Mouse (Mus musculus) spleen, postnatal 10 days (tissue): ENCODE results near the gene Moap1.

ENCODE experiments used
- DNase-seq, 2 experiments: peaks; one replicate each; pipeline ENCODE4 v3.0.0; 2021 to 2022; ENCODE audit warnings: low spot score in 2 of 2

Gene Moap1

GRCm38 (mm10) chr12:102742056-102742455 lies 1.4 kb downstream of the Moap1 start:
- DNase-seq = no peak

- no peak for DNase-seq
Observed at GRCm38 (mm10) chr12:102740285-102740684, 3.2 kb downstream of the Moap1 start.

GRCm38 (mm10) chr12:102739096-102739495 lies 4.4 kb downstream of the Moap1 start:
- DNase-seq = no peak

GRCm38 (mm10) chr12:102733381-102733780 lies 10.1 kb downstream of the Moap1 start:
- DNase-seq = peak; percentile 47 to 82

- no peak for DNase-seq
Observed at GRCm38 (mm10) chr12:102730798-102731619, 12.5 kb downstream of the Moap1 start.

- peak in 1 of 2 experiments; percentile 64 for DNase-seq
Observed at GRCm38 (mm10) chr12:102729855-102730797, 13.3 kb downstream of the Moap1 start.

- no peak for DNase-seq
Observed at GRCm38 (mm10) chr12:102725761-102726175, 17.7 kb downstream of the Moap1 start.

GRCm38 (mm10) chr12:102725146-102725545 lies 18.3 kb downstream of the Moap1 start:
- no peak for DNase-seq

GRCm38 (mm10) chr12:102723861-102724260 lies 19.6 kb downstream of the Moap1 start:
- no peak for DNase-seq

GRCm38 (mm10) chr12:102722966-102723365 lies 20.5 kb downstream of the Moap1 start:
- no peak for DNase-seq

- no peak for DNase-seq
Observed at GRCm38 (mm10) chr12:102722451-102722850, 21.0 kb downstream of the Moap1 start.

- peak in 1 of 2 experiments; percentile 57 for DNase-seq
Observed at GRCm38 (mm10) chr12:102719552-102720315, 23.7 kb downstream of the Moap1 start.

GRCm38 (mm10) chr12:102714654-102715395 lies 28.6 kb downstream of the Moap1 start:
- DNase-seq = no peak

GRCm38 (mm10) chr12:102714116-102714515 lies 29.3 kb downstream of the Moap1 start:
- no peak for DNase-seq

GRCm38 (mm10) chr12:102713153-102713865 lies 30.2 kb downstream of the Moap1 start:
- DNase-seq = no peak

GRCm38 (mm10) chr12:102710851-102711375 lies 32.5 kb downstream of the Moap1 start:
- no peak for DNase-seq

- no peak for DNase-seq
Observed at GRCm38 (mm10) chr12:102709896-102710295, 33.6 kb downstream of the Moap1 start.

- DNase-seq = no peak
Observed at GRCm38 (mm10) chr12:102708220-102708619, 35.2 kb downstream of the Moap1 start.

- no peak for DNase-seq
Observed at GRCm38 (mm10) chr12:102706833-102707463, 36.5 kb downstream of the Moap1 start.
